Mouse (Mus musculus) adrenal gland, adult (tissue): Measurements from ENCODE around the gene Slc22a20.

Experiments used
- DNase-seq, 2 experiments: peaks; one replicate each; pipeline ENCODE4 v3.0.0; 2022 to 2023; ENCODE audit warnings: low spot score in 1 of 2; ENCODE audit not compliant: inconsistent age in 2 of 2

The Slc22a20 gene

DNA sequence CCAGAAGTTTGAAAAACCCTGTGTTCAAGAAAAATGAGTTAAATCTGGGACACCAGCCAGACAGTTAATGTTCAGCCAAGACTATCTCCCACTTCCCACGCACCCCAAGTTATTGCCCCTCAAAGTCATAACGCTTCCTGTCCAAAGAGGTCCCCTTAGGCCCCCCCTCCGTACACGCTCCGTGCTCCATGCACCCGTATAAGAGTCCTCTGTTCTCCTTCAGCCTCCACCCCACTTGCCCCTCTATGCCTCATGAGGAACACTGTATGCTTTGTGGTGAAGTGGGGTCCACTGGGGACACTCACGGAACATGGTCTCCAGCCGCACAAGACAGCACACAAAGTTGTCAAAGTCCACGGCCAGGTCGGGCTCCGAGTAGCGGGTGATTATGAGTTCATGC, 4.1 kb upstream of the Slc22a20 start:
- DNase-seq: no peak

DNA sequence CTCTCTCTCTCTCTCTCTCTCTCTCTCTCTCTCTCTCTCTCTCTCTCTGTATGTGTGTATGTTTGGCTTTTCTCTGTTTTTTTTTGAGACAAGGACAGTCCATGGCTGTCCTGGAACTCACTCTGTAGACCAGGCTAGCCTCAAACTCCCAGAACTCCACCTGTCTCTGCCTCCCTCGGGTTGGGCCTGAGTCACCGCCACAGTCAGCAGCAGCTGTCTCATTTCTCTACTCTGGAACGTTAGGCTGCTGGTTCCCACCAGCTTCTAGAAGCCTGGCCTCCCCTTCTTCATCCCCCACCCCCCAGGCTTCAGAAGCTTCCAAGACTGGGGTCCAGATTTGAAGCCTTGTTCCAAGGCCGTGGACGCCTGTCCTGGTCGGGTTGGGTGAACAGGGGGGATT, 3.6 kb upstream of the Slc22a20 start:
- DNase-seq: no peak

DNA sequence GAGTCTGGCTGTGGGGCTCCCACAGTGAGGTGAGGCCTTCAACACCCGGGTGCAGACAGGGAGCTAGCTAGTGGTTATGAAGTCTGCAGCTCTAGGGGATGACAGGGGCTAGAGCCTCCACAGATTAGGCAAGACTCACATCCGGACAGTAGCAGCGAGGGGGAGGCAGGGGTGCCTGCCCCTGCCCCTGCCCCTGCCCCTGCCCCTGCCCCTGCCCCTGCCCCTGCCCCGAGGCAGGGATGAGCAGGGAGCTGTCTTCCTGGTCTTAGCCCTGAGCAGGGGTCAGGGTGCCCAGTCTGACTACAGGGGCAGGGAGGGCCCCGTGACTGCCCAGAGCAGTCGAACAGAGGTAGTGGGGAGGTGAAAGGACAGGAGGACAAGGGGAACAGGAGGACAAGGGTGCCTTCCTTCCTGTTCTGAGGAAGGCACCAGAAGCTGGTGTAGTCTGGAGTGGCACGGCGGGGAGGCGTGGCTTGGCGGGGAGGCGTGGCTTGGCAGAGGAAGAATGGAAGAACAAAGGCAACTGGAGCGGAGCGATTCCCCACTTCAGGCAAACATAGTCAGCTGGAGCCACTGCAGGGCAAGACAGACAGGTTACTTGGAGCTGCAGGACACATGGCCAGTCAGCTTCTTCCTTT, 3.0 kb upstream of the Slc22a20 start:
- DNase-seq: peak; percentile 74 to 90

DNA sequence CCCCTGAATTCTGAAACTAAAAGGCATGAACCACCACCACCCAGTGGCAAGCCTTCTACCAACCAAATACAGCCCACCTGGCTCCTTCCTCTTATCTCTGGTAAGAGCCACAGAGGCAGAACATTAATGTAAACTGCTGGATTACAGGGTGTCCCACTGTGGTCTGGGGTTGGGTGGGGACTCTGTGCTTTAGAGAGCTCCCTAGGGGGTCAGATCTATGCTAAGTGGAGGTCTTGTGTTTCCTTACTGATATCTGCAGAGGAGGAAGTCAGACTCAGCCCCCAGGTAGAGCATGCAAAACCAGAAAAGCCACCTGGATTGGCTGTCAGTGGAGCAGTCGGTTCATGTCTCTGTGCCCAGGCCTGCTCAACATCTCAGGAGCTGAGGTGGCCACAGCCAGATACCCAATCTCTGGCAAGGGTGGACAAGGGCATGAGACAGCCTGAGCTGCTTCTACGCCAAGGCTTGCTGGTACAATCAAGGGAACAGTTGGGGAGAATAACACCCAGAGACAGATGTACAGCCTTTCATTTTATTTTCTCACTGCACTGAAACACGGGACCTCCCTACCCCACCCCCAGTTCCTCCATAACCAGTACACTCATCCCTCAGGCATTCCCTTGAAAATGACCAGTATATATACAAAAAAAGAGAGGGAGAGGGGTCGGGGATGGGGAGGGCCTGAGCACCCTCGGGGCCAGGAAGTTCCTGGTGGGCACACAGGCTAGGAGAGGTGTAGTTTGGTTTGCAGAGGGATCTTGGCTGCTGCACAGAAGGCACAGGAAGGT, 2.3 kb upstream of the Slc22a20 start:
- no peak for DNase-seq

DNA sequence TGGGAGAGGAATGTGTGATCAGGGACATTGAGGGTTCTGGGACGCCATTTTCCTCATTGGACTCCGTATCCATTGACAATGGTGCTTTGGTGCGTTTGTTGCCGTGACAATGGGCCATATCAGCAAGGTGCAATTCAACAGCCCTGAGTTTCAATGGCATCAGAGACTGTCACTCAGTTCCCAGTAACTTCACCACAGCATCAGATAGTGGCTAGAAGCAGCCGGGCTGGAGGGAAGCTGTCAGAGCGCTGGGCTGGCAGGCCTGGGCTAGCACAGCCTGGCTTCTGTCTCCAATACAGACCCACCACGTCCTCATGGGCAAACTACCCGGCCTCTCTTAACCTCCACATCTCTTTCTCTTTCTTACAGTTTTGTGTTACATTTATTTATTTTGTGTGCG, 5.5 kb downstream of the Slc22a20 start:
- no peak for DNase-seq

DNA sequence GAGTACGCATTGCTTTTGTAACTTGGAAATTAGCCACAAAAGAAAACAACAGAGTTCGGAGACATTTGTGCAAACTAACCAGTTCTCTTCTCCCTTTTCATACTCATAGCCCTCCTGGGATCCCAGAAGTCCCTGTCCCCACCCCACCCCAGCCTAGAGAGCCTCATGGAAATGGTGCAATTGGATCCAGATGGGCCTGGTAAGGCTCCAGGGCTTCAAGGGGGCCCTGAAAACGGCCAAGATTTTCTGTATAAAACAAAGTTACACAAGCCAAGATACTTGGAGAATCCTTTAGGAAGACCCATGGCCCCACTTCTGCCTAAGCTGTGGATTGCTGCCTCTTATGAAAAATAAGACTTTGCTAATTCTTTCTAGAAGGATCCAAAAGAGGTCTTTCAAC, 8.2 kb downstream of the Slc22a20 start:
- no peak for DNase-seq

DNA sequence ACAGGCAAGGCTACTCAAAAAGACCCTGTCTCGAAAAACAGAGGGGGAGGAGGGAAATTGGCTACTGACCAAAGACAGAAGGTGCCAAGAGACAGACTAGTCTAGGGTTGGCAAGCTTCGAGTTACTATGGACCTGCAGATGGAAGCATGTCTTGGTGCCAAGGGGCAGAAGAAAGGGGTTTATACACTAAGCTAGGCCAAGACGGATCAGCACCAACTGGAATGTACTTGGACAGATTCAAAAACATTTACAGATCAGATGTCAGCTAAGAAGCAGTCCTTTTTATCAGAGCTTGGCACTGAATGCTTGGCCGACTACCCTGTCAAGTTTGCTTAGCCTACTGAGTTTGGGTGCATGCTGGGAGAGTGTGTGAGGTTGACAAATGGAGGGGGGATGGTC, 10.3 kb downstream of the Slc22a20 start:
- DNase-seq: no peak

DNA sequence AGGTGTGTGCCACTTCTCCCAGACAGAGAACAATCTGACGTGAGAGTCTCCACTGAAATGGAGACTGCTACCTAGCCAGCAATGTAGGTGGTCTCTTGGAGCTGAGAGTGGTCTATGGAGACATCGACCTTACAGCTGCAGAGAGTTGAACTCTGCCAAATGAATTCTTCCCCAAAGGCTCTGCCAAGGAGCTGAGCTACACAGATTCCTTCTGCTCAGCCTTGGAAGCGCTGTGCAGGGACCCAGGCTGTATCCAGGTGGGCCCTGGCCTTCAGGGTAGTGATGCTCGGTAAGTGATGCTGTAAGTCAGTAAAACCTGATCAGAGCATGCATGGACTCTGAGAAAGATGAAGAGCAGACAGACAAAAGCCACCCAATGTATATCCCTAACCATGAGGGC, 10.8 kb downstream of the Slc22a20 start:
- no peak for DNase-seq

DNA sequence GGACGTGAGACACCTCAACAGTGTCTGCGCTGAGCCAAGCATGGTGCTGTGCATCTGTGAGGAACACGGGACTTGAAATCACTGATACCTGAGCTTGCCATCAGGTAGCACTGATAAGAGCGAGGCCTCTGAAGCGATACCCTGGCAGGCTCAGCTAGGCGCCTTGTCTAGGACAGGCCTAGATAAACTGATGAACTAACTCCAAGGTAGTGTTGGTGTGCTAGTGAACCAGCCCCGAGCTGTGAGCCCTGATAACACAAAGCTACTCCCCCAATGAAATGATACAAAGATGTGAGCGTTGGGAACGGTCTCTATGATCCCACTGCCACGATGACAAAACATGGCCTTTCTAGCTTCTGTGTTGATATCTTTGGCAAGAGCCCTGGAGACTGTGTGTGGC, 18.3 kb downstream of the Slc22a20 start:
- DNase-seq: no peak

DNA sequence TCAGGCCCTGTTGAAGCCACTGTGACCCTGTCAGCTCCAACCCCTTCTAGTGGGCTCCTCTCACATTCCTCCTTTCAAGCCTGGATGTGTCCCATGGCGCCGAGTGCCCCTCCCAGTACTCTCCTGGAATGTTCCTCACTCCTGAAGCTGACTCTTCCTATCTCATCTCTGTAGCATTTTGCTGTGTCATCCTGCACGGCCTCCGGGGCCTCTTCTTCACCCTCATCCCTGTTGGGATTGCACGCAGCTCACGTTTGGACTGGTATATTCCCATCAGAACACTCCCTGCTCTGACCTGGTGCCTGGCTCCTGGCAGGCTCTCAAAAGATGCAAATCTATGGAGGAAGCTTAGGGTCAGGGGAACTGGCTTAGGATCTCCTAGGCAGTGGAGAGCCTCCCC, 19.2 kb downstream of the Slc22a20 start:
- no peak for DNase-seq

DNA sequence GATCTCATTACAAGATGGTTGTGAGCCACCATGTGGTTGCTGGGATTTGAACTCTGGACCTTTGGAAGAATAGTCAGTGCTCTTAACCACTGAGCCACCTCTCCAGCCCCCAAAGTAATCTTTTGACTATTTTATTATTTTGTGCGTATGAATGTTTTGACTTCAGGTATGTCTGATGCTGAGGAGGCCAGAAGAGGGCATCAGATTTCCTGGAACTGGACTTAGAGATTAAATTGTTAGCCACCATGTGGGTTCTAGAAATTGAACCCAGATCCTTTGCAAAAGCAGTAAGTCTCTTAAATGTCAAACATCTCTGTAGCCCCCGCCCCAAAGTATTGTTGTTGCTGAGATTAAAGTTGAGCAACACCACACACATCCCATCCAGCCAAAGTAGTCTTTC, 20.0 kb downstream of the Slc22a20 start:
- no peak for DNase-seq

DNA sequence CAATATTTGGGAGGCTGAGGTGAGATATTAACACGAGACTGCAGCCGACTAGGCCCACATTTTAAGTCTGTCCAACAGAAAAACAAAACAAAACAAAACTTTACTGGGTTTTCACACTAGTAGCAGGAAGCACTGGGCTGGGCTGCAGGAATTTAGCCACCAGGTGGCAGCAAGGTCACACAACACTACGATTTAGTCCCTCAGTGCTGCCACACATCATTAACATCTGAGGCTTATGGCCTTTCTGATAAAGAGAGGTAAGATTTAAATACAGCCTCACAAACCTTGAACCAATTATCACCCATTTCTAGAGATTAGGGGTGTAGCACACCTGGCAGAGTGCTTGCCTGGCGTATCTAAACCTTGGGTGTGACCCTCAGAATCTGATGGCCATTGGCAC, 20.7 kb downstream of the Slc22a20 start:
- DNase-seq: peak; percentile 71 to 90

DNA sequence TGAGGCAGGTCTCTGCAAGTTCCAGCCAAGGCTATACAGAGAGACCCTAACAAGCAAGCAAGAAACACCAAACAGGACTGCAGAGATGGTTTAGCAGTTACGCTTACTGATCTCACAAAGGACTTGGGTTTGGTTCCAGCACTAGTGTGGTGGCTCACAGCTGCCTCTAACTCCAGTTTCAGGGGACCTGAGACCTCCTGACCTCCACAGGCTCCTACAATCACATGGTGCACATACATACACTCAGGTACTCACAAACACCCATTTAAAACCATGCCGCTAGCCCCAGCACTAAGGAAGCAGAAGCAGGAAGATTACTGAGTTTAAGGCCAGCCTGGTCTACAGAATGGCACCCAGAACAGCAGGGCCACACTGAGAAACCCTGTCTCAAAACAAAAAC, 21.1 kb downstream of the Slc22a20 start:
- DNase-seq: peak in 1 of 2 experiments; percentile 45

DNA sequence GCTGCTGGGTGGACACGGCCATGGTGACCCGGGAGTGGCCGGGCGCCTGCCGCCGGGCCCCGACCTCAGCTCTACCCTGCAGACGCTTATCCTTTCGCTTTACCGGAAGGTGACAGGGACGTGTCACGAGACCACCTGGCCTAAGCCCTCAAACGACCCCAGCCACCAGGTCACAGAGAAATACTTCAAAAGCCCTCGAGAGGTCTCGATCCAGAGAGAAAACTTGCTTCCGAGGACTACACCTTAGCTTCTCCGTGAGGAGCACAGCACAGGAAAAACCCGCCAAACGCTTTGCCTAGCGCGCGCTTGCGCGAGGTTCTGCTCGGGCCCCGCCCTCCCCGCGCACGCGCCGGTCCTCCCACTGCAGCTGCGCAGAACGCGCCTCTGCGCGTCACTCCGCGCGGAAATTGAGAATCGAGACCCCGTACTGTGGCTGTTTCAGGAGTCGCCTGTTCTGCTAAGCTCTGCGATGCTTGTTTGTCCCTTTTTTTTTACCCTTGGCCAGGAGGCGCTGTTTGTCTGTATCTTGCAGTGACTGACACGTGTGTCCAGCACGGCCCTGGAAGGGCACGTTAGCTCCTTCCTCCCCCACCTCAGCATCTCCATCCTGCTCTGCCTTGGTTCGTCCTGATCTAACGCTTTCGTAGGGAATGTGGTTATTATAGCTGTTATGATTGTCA, 21.9 kb downstream of the Slc22a20 start, which contains the start of gene Pola2:
Gene Pola2 (minus strand): TSS at position 320 of the 680 bp plus-strand sequence.
- peak; percentile 92 to 96 for DNase-seq

DNA sequence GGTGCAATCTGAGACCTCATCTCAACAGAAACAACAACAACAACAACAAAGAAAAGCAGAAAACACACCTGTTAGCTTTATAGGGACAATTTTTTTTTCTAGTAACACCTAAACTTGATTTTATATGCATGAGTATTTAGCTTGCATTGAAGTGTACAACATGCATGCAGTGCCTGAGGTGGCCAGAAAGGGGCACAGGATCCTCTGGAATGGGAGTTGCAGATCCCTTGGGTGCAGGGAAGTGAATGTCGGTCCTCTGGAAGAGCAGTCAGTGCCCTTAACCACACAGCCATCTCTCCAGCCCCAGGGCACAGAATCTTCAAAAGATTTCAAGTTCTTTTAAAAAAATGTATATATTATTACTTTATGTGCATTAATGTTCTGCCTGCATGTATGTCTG, 23.3 kb downstream of the Slc22a20 start:
- no peak for DNase-seq

DNA sequence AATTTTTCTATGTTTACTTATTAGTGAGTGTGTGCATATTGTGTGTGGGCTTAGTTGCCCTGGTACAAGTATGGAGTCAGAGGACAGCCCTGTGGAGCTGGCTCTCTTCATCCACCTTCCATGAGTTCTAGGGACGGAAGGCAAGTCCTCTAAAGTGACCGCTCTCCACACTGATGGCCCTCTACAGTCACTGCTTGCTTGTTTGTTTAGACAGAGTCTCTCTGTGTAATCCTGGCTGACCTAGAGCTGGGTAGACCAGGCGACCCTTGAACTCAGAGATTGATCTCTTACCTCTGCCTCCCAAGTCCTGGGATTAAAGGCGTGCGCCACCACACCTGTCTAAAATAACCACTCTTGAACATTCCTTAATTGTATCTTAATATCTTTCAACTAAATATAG, 28.6 kb downstream of the Slc22a20 start:
- DNase-seq: no peak

DNA sequence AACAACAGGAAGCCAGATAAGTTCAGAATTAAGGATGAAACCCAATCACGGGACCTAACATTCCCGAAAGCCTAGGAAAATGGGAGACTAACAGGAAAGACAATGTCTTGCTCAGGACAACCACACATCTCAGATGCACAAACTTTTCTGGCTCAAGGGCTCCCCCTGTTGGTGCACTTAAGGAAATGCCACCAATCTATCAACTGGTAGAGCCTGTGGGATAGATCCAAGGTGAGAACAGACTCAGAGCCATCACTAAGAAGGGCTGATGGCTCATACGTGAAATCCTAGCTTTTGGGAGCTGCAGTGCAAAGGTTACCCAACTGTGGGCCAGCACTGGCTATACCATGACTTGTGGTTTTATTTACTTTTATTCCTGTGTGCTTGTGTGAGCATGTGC, 29.3 kb downstream of the Slc22a20 start:
- peak; percentile 86 to 95 for DNase-seq

DNA sequence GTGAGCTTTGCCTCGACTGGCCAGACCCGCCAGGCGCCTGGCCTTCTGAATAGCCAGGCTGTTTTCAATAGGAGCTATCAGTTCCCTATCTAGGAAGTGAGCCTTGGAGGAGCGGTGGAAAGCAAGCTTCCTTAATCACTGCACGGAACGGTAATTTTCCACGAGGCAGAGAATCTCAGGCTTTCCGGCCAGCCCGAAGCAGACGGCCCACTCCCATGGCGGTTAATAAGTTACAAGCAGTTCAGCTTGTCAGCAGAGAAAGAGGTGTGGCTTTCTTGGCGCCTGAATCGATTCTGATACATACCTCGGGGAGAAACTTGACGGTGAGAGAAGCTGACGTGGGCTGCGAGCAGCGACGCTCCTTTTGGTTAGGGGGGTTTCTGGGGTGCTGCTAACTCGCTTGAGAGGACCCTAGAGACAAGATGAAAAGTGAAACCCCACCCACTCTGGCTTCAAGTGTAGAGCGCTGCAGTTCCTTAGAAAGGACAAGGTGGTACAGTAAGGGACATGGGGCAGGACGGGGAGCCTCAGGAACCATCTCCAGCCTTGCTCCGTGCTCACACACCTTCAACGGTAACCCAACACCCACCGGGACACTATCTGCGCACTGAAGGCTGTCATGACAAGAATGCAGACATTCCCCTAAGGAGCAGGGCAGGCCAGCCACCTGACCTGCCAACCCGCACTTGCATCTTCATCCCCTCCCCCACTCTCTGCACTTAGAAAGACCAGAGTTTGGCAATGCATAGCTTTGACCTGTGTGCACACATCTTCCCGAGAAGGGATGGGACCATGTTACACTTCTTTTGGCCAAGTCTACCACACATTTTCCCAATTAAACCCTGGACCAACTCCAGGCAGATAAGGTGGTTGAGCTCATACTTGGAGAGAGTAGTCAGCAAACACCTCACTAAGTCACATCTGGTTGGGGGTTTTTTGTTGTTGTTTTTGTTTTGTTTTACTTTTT, 30.0 kb downstream of the Slc22a20 start:
- DNase-seq: peak; percentile 36 to 69

DNA sequence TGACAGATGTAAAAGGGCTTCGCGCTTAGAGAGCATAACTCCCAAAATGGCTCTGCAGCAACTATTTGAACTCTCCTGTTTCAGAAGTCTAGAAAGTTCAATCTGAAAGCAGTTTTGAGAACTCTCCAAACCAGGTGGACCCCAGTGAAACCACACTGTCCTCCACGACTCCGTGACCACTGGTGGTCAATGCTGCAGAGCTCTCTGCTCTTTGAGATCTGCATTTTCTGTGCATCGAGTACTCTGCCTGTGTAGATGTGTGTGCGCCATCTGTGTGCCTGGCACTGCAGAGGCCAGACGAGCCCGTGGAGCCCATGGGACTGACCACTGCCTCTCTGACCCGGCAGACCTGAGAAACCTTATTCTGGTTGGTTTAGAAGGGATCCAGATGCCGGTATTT, 31.0 kb downstream of the Slc22a20 start:
- no peak for DNase-seq

DNA sequence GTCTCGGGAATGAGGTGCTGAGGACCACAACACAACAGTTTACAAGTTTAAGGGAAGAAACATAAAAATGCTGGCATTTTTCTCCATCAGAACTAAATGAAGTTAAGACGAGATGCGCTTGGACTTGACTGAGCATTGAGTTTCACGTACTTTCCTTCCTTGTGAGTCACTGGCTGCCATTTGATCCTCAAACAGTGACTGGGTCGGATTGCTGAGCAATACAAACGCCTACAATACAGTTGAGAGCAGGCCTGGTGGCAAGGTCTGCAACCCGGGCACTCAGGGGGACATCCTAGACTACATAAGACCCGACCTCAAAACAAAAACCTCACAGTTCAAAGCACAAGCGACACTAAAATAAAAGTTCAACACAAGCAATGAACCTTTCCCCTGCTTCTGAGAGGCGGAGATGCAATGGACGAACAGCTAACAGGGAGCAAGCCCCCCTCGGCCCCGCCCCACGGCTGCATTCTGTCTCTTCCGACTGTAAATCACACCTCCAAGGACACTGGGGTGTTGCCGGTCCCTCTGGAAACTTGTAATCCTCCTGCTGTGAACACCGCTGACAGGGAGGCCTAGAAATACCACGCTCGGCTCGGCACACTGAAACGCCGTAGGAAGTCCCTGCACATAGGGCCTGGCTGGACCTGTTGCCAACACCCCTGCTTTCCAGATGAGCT, 31.8 kb downstream of the Slc22a20 start:
- DNase-seq: peak; percentile 70 to 87
